Mouse (Mus musculus): ENCODE data around the gene Itgae. TPM values are rescaled to one million over a fixed set of nuclear protein-coding genes. Genes with fewer than 3 reads are reported as not detected.

The Itgae gene
- polyA plus RNA-seq, 1 experiment from 2014 or later, result 0.14 TPM

GRCm38 (mm10) chr11:73187231-73187630, 96.8 kb downstream of the Itgae start:
- no peak overlapping the region for H3K4me2 ChIP-seq
- H3K36me3 ChIP-seq, result peaks cover 96% of the 10 kb centered on the region

GRCm38 (mm10) chr11:73193047-73193446, 102.7 kb downstream of the Itgae start:
- Histone ChIP-seq H3K36me3 (peaks cover 71% of the 10 kb centered on the region), H3K4me1 (replicated peaks) (peaks cover 15% of the 10 kb centered on the region), H3K27me3 (no peaks in the 10 kb centered on the region), H3K4me3 (no peak overlapping the region), H3K9me3 (no peaks in the 10 kb centered on the region), H3K9ac (no peak overlapping the region), H3K4me2 (no peak overlapping the region), H3K27ac (replicated peaks) (no peak overlapping the region)
- 80% methylated on average over 6 of the region's 6 CpGs for WGBS
- ATAC-seq (ENCODE audit: low read depth), result no peak

More at GRCm38 (mm10) chr11:73187231-73187630, 96.8 kb downstream of the Itgae start:
- Histone ChIP-seq H3K4me3 (no peak overlapping the region), H3K27me3 (no peaks in the 10 kb centered on the region), H3K4me1 (replicated peaks) (no peaks in the 10 kb centered on the region), H3K27ac (replicated peaks) (no peak overlapping the region), H3K9me3 (no peaks in the 10 kb centered on the region), H3K9ac (no peak overlapping the region)
- ATAC-seq (ENCODE audit: low read depth), result no peak
- WGBS, result 88% methylated on average over 6 of the region's 6 CpGs

- Histone ChIP-seq H3K36me3 (peaks cover 57% of the 10 kb centered on the region), H3K9me3 (no peaks in the 10 kb centered on the region), H3K4me2 (no peak overlapping the region), H3K27me3 (no peaks in the 10 kb centered on the region), H3K4me3 (no peak overlapping the region), H3K27ac (replicated peaks) (no peak overlapping the region), H3K4me1 (replicated peaks) (peaks cover 21% of the 10 kb centered on the region), H3K9ac (no peak overlapping the region)
- WGBS, result 84% methylated on average over 2 of the region's 2 CpGs
- no peak for ATAC-seq (ENCODE audit: low read depth)
Observed at GRCm38 (mm10) chr11:73194444-73194843, 104.1 kb downstream of the Itgae start.

Other genes starting within 250 kb of the Itgae start
- 0.80 and 1.3 TPM in 2 replicates for gene Atp2a3, start 129.4 kb upstream of the Itgae start, polyA plus RNA-seq (2015; fragmentation: Nextera tagmentation; extraction: Ambion mirVana)
- 0.38 and 0.96 TPM in 2 replicates for gene P2rx1, start 91.5 kb upstream of the Itgae start, polyA plus RNA-seq (2015; fragmentation: Nextera tagmentation; extraction: Ambion mirVana)
- 18.7 and 20.9 TPM in 2 replicates for gene Camkk1, start 71.6 kb upstream of the Itgae start, polyA plus RNA-seq (2015; fragmentation: Nextera tagmentation; extraction: Ambion mirVana)
- gene Ncbp3, start 42.8 kb upstream of the Itgae start, polyA plus RNA-seq (2015; fragmentation: Nextera tagmentation; extraction: Ambion mirVana), result 11.6 and 14.1 TPM in 2 replicates
- gene Haspin, start 47.7 kb downstream of the Itgae start, polyA plus RNA-seq (2015; fragmentation: Nextera tagmentation; extraction: Ambion mirVana), result 2.9 and 4.8 TPM in 2 replicates
- 0.45 and 0.63 TPM in 2 replicates for gene P2rx5, start 69.8 kb downstream of the Itgae start, polyA plus RNA-seq (2015; fragmentation: Nextera tagmentation; extraction: Ambion mirVana)
- 130 and 132 TPM in 2 replicates for gene Emc6, start 86.5 kb downstream of the Itgae start, polyA plus RNA-seq (2015; fragmentation: Nextera tagmentation; extraction: Ambion mirVana)
- gene Tax1bp3, start 86.5 kb downstream of the Itgae start, polyA plus RNA-seq (2015; fragmentation: Nextera tagmentation; extraction: Ambion mirVana), result 190 and 197 TPM in 2 replicates
- gene Ctns, start 108.5 kb downstream of the Itgae start, polyA plus RNA-seq (2015; fragmentation: Nextera tagmentation; extraction: Ambion mirVana), result 21.2 and 23.1 TPM in 2 replicates
- 2.4 and 3.5 TPM in 2 replicates for gene Shpk, start 108.9 kb downstream of the Itgae start, polyA plus RNA-seq (2015; fragmentation: Nextera tagmentation; extraction: Ambion mirVana)
- gene Trpv1, start 143.7 kb downstream of the Itgae start, polyA plus RNA-seq (2015; fragmentation: Nextera tagmentation; extraction: Ambion mirVana), result 5.8 and 11.5 TPM in 2 replicates
- 0.17 and 0.20 TPM in 2 replicates for gene Trpv3, start 176.8 kb downstream of the Itgae start, polyA plus RNA-seq (2015; fragmentation: Nextera tagmentation; extraction: Ambion mirVana)
- 1.1 and 3.2 TPM in 2 replicates for gene Aspa, start 239.0 kb downstream of the Itgae start, polyA plus RNA-seq (2015; fragmentation: Nextera tagmentation; extraction: Ambion mirVana)
- not detected in 2 replicates for gene Gm49340, start 239.2 kb downstream of the Itgae start, polyA plus RNA-seq (2015; fragmentation: Nextera tagmentation; extraction: Ambion mirVana)
- gene Spata22, start 239.2 kb downstream of the Itgae start, polyA plus RNA-seq (2015; fragmentation: Nextera tagmentation; extraction: Ambion mirVana), result 0.25 TPM in 1 of 2 replicates, not detected in the other